15 mouse cellular contexts compared by ENCODE assay signal in genomic region chr7:93060831-93061230, GRCm38 (mm10). TPM values are rescaled to one million over a fixed set of nuclear protein-coding genes. Genes with fewer than 3 reads are reported as not detected.
"Had no signal": no experiment of that assay in that cellular context is flagged by ENCODE, and none has a peak within 500 bp of the region (broad histone marks: within the 10 kb centered on the region; RNA-seq: fewer than 3 reads in every experiment).

No protein-coding gene starts in this region.

- H3K9me3 ChIP-seq: intestine, embryonic 15.5 days; kidney, embryonic 15.5 days; limb, embryonic 15.5 days; liver, embryonic 12.5 days; neural tube, embryonic 15.5 days had no signal

- H3K4me1 ChIP-seq: intestine, embryonic 15.5 days; kidney, embryonic 15.5 days; liver, embryonic 12.5 days had no signal

- H3K36me3 ChIP-seq: intestine, embryonic 15.5 days; kidney, embryonic 15.5 days; limb, embryonic 15.5 days; liver, embryonic 12.5 days; midbrain, embryonic 13.5 days; neural tube, embryonic 15.5 days had no signal

- H3K9ac ChIP-seq: intestine, embryonic 15.5 days; kidney, embryonic 15.5 days; limb, embryonic 15.5 days; liver, embryonic 12.5 days; lung, embryonic 14.5 days; midbrain, embryonic 13.5 days; neural tube, embryonic 15.5 days had no signal

- H3K4me3 ChIP-seq: intestine, embryonic 15.5 days; kidney, embryonic 15.5 days; limb, embryonic 15.5 days; liver, embryonic 12.5 days; midbrain, embryonic 13.5 days; myocyte; neural tube, embryonic 15.5 days had no signal

- H3K4me2 ChIP-seq: intestine, embryonic 15.5 days; kidney, embryonic 15.5 days; limb, embryonic 15.5 days; liver, embryonic 12.5 days; lung, embryonic 14.5 days; midbrain, embryonic 13.5 days; neural tube, embryonic 15.5 days had no signal

- ATAC-seq: intestine, embryonic 15.5 days; liver, embryonic 12.5 days; midbrain, embryonic 13.5 days had no signal

- H3K27ac ChIP-seq: intestine, embryonic 15.5 days; kidney, embryonic 15.5 days; limb, embryonic 15.5 days; liver, embryonic 12.5 days had no signal

- DNase-seq: kidney, adult 2 months; kidney, postnatal 14 days; layer of hippocampus, postnatal 36 days; lung, embryonic 14.5 days; lung, postnatal 10 days; lung, postnatal 4 days; right cerebral cortex, postnatal 14 days had no signal

- H3K27me3 ChIP-seq: intestine, embryonic 15.5 days; kidney, embryonic 15.5 days; limb, embryonic 15.5 days; liver, embryonic 12.5 days; neural tube, embryonic 15.5 days had no signal

RNA-seq across cellular contexts. Expression of gene Fam181b, which starts 18.8 kb away (rescaled TPM):
- total RNA-seq: megakaryocyte, adult 5-6 weeks had no signal
